Mouse (Mus musculus) lung, postnatal 25 days (tissue): ENCODE measurements around the gene Pole2.

Source experiments
- DNase-seq: peaks from one replicate; pipeline ENCODE4 v3.0.0; 2022; ENCODE audit warnings: low spot score

Pole2 gene

GRCm38 (mm10) chr12:69210056-69210979 is 17.7 kb downstream of the Pole2 start:
- DNase-seq = no peak

- no peak for DNase-seq
These were observed 19.5 kb downstream of the Pole2 start for GRCm38 (mm10) chr12:69208520-69208919.

GRCm38 (mm10) chr12:69207926-69208325 is 20.1 kb downstream of the Pole2 start:
- DNase-seq = no peak

- DNase-seq = no peak
These were observed 20.6 kb downstream of the Pole2 start for GRCm38 (mm10) chr12:69207396-69207795.

GRCm38 (mm10) chr12:69204052-69204833 is 23.8 kb downstream of the Pole2 start, which contains the start of gene Gm49384:
Gene Gm49384 (minus strand): TSS chr12:69204267.
- DNase-seq = no peak

GRCm38 (mm10) chr12:69198985-69199384 is 29.0 kb downstream of the Pole2 start:
- DNase-seq = no peak

- peak; percentile 62 for DNase-seq
These were observed 29.8 kb downstream of the Pole2 start, which contains the start of gene Dnaaf2 for GRCm38 (mm10) chr12:69198164-69198535. Gene Dnaaf2 (minus strand): TSS chr12:69198429.

- peak; percentile 32 for DNase-seq
These were observed 30.4 kb downstream of the Pole2 start for GRCm38 (mm10) chr12:69197378-69198163.

GRCm38 (mm10) chr12:69196444-69197377 is 31.3 kb downstream of the Pole2 start, which contains the start of gene Gm49383:
Gene Gm49383 (minus strand): TSS chr12:69197104.
- DNase-seq = peak; percentile 57

GRCm38 (mm10) chr12:69192637-69193036 is 35.4 kb downstream of the Pole2 start:
- DNase-seq = no peak

- no peak for DNase-seq
These were observed 36.6 kb downstream of the Pole2 start for GRCm38 (mm10) chr12:69191396-69191795.

GRCm38 (mm10) chr12:69190522-69190921 is 37.5 kb downstream of the Pole2 start:
- DNase-seq = no peak

GRCm38 (mm10) chr12:69190074-69190473 is 37.9 kb downstream of the Pole2 start:
- no peak for DNase-seq

- no peak for DNase-seq
These were observed 41.1 kb downstream of the Pole2 start for GRCm38 (mm10) chr12:69186811-69187471.

- no peak for DNase-seq
These were observed 42.6 kb downstream of the Pole2 start for GRCm38 (mm10) chr12:69185371-69185770.

- peak; percentile 38 for DNase-seq
These were observed 43.4 kb downstream of the Pole2 start for GRCm38 (mm10) chr12:69184342-69185295.

GRCm38 (mm10) chr12:69183583-69184308 is 44.2 kb downstream of the Pole2 start, which contains the start of the genes Rpl36al and Mgat2:
Gene Rpl36al (minus strand): TSS chr12:69184083.
Gene Mgat2 (plus strand): TSS chr12:69184157.
- peak; percentile 99 for DNase-seq

GRCm38 (mm10) chr12:69181800-69182199 is 46.2 kb downstream of the Pole2 start:
- no peak for DNase-seq
